Mouse (Mus musculus) stomach, embryonic 16.5 days (tissue): Measurements from ENCODE around the gene Mthfd1l. TPM values are rescaled to one million over a fixed set of nuclear protein-coding genes. Genes with fewer than 3 reads are reported as not detected.

ENCODE experiments used
- ATAC-seq: fragments of 200-750 bp; cut with Nextera tagmentation; 2 replicates; pipeline ENCODE4 v1.8.0; 2017; ENCODE audit warnings: moderate number of reproducible peaks, moderate TSS enrichment; ENCODE audit not compliant: insufficient read depth, low FRiP score
- H3K27ac ChIP-seq: fragments of 300-500 bp; sonication (generic); 2 replicates; pipeline ENCODE4 v1.5.1; 2014; ENCODE audit warnings: low read length
- H3K27me3 ChIP-seq: fragments of 300-500 bp; sonication (generic); 2 replicates; pipeline ENCODE4 v1.6.1; 2014; ENCODE audit warnings: low read length, control low read depth, mixed read lengths; ENCODE audit not compliant: control insufficient read depth, insufficient read depth
- H3K36me3 ChIP-seq: fragments of 300-500 bp; sonication (generic); 2 replicates; pipeline ENCODE4 v1.6.1; 2014; ENCODE audit warnings: low read length; ENCODE audit not compliant: control insufficient read depth, insufficient read depth
- H3K4me1 ChIP-seq: fragments of 300-500 bp; sonication (generic); 2 replicates; pipeline ENCODE4 v1.6.1; 2014; ENCODE audit warnings: low read length, control low read depth, mixed read lengths; ENCODE audit not compliant: control insufficient read depth, insufficient read depth
- H3K4me2 ChIP-seq: fragments of 300-500 bp; sonication (generic); 2 replicates; pipeline ENCODE4 v1.6.1; 2014; ENCODE audit warnings: low read depth, low read length, mixed read lengths
- H3K4me3 ChIP-seq: fragments of 300-500 bp; sonication (generic); replicated peaks from 2 replicates; pipeline ENCODE4 v1.5.1; 2014; ENCODE audit warnings: mild to moderate bottlenecking, low read length
- H3K9ac ChIP-seq: fragments of 300-500 bp; sonication (generic); 2 replicates; pipeline ENCODE4 v1.6.1; 2014; ENCODE audit warnings: low read length
- H3K9me3 ChIP-seq: fragments of 300-500 bp; sonication (generic); replicated peaks from 2 replicates; pipeline ENCODE4 v1.6.1; 2016; ENCODE audit warnings: low read length, control low read depth; ENCODE audit not compliant: control insufficient read depth
- WGBS: fragments of 180-500 bp; shearing (Covaris S2); extraction: QIAGEN DNeasy Blood & Tissue Kit; methylation state at CpG from one replicate; pipeline ENCODE4 v1.1.7; 2014; 5-methylcytosine and 5-hydroxymethylcytosine counted together
- polyA plus RNA-seq: library from polyadenylated mRNA; unstranded; fragments of >200 nt; fragmentation: Nextera tagmentation; extraction: Ambion mirVana; gene quantifications from 2 replicates; pipeline ENCODE4 v1.2.1, GENCODE M21; 2015

Gene Mthfd1l
- polyA plus RNA-seq, 1 experiment from 2014 or later, result 14.0 TPM

DNA sequence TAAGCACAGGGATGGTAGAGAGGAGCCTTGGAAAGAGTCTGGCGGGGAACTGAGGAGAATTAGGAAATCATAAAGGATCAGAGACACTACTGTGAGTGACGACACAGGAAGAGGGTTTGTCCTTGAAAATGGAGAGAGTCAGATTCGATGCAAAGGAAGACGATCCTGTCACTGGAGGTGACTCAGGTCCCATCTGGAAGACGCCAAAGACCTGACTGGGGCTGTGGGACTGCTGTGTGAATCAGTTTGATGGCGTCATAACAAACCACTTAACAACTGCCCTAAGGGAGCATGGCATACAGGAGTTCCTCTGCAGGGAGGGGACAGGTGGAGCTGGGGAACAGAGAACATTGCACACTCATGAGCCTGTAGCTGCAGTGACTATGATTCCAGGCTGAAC, 30.6 kb upstream of the Mthfd1l start:
- H3K27ac ChIP-seq, result peak overlapping the region; percentile 86

DNA sequence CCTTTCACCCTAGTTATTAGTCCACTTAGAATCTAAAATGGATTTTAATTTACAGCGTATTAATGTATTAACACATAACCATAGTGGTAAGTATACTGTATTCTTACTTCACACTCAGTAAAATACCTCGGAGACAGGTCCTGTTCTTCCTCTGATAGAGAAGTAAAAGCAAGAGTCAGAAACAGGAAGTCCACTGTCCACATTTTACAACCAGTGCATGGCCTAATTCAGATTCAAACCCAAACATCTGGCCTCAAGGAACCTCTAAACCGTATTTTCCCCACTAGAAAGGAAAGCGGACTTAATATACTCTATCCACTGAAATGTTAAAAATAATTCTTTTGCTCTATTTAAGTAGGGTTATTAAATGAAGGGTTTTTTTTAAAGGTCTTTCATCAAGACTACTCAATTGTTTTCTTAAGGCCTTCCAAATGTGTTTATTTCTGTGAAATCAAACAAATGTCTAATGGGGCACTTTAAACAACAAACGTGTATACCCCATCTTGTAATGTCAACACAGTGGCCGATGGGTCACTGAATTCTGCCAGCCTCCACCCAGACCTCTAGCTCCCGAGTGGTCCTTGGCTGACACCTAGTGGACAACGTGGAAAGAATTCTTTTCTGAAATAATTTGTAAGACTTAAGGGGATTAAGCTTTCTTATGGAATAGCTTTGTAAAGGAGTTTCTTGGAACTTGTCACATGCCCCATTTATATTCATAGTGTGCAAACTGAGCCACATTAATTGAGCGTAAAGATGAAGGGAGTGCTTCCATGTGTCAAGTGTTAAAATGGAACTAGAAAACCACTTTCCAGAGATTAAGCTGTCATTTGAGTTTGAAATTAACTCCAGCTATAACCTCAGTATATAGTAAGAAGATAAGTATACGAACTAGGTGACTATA, 29.2 kb upstream of the Mthfd1l start:
- peaks cover 12% of the 10 kb centered on the region; the same call in 1 of the 2 replicates for H3K4me1 ChIP-seq
- H3K36me3 ChIP-seq, result no peaks in the 10 kb centered on the region
- no peak for ATAC-seq
- H3K4me3 ChIP-seq, result no peak overlapping the region
- H3K27ac ChIP-seq, result no peak overlapping the region
- WGBS, result 28% methylated on average over 10 of the region's 10 CpGs
- H3K27me3 ChIP-seq, result no peaks in the 10 kb centered on the region
- no peak overlapping the region for H3K9ac ChIP-seq
- H3K9me3 ChIP-seq, result no peaks in the 10 kb centered on the region
- no peak overlapping the region for H3K4me2 ChIP-seq

More for the DNA sequence above, 30.6 kb upstream of the Mthfd1l start:
- Histone ChIP-seq H3K4me2 (no peak overlapping the region), H3K27me3 (no peaks in the 10 kb centered on the region), H3K9me3 (no peaks in the 10 kb centered on the region), H3K36me3 (no peaks in the 10 kb centered on the region), H3K4me1 (peaks cover 12% of the 10 kb centered on the region; the same call in 1 of the 2 replicates), H3K4me3 (no peak overlapping the region), H3K9ac (peak overlapping the region; percentile 16; the same call in 1 of the 2 replicates)
- WGBS, result 60% methylated on average over 6 of the region's 6 CpGs
- no peak for ATAC-seq

DNA sequence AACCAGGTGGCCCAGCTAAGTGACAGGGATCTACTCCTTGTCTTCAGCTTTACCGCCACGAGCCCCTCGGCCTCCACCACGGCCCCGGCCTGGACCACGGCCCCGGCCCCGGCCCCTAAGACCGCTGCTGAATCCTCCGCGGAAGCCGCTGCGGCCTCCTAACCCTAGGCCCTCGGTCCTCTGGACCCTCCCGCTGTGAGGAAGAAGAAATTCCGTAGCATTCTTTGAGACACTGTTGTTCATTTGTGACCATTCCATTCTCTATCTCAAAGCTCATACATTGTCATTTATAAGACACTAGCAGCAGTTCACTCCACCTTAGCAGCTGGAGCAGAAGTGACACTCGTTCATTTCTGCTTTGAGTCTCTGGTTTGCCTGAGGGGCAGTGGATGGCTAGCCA, 26.0 kb upstream of the Mthfd1l start:
- Histone ChIP-seq H3K4me2 (no peak overlapping the region), H3K9me3 (no peaks in the 10 kb centered on the region), H3K4me1 (peaks cover 6% of the 10 kb centered on the region; the same call in 1 of the 2 replicates), H3K36me3 (no peaks in the 10 kb centered on the region; the same call in 1 of the 2 replicates), H3K9ac (no peak overlapping the region), H3K27ac (no peak overlapping the region), H3K27me3 (no peaks in the 10 kb centered on the region), H3K4me3 (no peak overlapping the region)
- ATAC-seq, result no peak
- 93% methylated on average over 17 of the region's 17 CpGs for WGBS

DNA sequence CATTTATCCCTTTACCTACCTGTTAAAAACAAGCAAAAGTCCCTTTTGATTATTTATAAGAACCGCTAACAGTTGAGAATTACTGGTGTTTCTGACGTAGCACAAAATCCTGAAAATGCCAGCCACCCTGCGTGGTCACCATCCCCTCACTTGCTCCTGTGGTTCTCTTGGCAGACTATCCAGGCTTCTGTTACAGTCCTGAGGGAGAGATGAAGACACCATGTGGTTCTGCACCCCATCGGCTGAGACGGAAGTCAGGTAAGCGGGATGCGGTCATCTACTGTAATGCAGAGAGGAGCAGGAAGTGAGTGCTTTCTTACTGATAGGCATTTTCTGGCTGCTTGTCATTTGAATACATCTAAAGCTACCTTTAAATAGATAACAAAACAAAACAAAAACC, 25.6 kb upstream of the Mthfd1l start:
- no peak for ATAC-seq
- Histone ChIP-seq H3K4me3 (no peak overlapping the region), H3K27ac (no peak overlapping the region), H3K27me3 (no peaks in the 10 kb centered on the region), H3K4me1 (0 out of 2 replicates have a peak, but pooled peaks cover 3% of the 10 kb centered on the region), H3K4me2 (no peak overlapping the region), H3K36me3 (no peaks in the 10 kb centered on the region; the same call in 1 of the 2 replicates), H3K9me3 (no peaks in the 10 kb centered on the region), H3K9ac (no peak overlapping the region)
- 93% methylated on average over 7 of the region's 7 CpGs for WGBS

DNA sequence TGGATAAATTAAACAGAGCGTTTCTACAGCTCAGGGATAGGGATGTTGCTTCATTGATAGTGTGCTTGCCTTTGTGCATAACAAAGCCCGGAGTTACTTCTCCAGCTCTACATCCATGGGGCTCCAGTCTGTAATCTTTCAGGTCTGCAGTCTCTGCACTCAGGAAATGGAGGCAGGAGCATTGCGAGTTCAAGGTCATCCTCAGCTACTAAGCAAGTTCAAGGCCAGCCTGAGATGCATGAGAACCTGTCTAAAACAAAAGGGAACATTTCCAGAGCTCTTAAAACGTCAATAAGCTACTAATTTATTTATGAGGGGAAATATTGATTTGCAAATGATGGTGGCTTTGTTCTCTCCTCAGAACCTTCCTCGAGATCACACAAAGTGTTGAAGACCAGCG, 23.6 kb upstream of the Mthfd1l start:
- H3K36me3 ChIP-seq, result no peaks in the 10 kb centered on the region; the same call in 1 of the 2 replicates
- no peak overlapping the region for H3K9ac ChIP-seq
- no peaks in the 10 kb centered on the region for H3K4me1 ChIP-seq
- H3K27me3 ChIP-seq, result no peaks in the 10 kb centered on the region
- no peak overlapping the region for H3K4me2 ChIP-seq
- H3K9me3 ChIP-seq, result no peaks in the 10 kb centered on the region
- 82% methylated on average over 6 of the region's 6 CpGs for WGBS
- H3K27ac ChIP-seq, result no peak overlapping the region
- no peak overlapping the region for H3K4me3 ChIP-seq
- ATAC-seq, result no peak

DNA sequence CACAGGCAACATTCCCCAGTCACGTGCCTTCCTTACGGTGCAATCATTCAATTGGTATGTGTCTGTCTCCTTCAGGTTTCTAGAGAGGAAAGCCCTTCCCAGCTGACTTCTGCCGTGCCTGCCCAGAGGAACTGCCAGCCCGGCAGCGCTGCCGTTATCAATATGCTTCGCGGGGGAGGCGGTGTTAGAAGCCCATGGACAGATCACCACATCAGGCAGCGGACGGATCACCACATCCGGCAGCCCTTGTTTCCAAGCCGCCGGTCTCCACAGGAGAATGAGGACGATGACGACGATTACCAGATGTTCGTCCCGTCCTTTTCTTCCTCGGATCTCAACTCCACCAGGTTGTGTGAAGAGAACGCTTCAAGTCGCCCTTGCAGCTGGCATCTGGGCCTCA, 16.4 kb upstream of the Mthfd1l start:
- Histone ChIP-seq H3K27ac (no peak overlapping the region), H3K4me3 (no peak overlapping the region), H3K27me3 (no peaks in the 10 kb centered on the region), H3K4me2 (no peak overlapping the region), H3K36me3 (peaks cover 5% of the 10 kb centered on the region), H3K9ac (no peak overlapping the region), H3K4me1 (no peaks in the 10 kb centered on the region), H3K9me3 (no peaks in the 10 kb centered on the region)
- no peak for ATAC-seq
- WGBS, result 86% methylated on average over 22 of the region's 22 CpGs

DNA sequence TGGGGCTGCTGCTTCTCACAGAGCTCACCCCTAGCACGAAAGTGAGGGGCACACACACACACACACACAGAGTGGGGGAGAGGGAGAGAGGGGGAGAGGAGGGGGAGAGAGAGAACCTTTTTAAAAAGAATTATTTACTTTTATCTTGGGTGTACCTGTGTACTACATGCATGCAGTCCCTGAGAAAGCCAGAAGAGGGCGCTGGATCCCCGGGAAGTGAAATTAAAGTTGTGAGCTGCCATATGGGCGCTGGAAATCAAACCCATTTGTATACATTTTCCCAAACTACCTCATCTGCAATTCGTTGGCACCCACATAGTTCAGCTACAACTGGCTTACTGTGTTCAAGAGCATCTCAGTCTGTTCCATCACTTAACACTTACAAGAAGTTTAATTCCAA, 14.3 kb upstream of the Mthfd1l start:
- Histone ChIP-seq H3K9ac (no peak overlapping the region), H3K4me3 (no peak overlapping the region), H3K9me3 (no peaks in the 10 kb centered on the region), H3K27me3 (no peaks in the 10 kb centered on the region), H3K27ac (no peak overlapping the region), H3K36me3 (peaks cover 5% of the 10 kb centered on the region), H3K4me2 (no peak overlapping the region), H3K4me1 (no peaks in the 10 kb centered on the region)
- WGBS, result 79% methylated on average over 5 of the region's 5 CpGs
- no peak for ATAC-seq

DNA sequence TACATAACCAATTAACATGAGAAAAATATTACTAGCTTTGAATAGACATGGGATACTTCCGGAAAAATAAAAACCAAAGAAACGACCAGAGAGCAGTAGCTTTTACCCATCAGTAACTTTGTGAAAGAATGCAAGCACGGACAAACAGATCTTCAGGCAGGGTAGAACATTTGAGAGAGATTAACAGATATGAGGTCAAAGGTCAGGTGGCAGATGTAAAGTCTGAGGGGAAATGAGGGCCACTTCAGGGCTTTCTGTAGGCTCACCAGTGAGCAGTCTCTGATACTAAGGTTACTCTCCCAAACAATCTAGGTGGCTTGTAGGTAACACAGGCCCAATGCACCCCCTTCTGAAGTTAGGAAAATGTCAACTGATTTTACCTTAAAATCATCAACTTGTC, 3.9 kb upstream of the Mthfd1l start:
- peaks cover 9% of the 10 kb centered on the region; the same call in 1 of the 2 replicates for H3K4me1 ChIP-seq
- no peak for ATAC-seq
- no peak overlapping the region for H3K27ac ChIP-seq
- no peak overlapping the region for H3K4me3 ChIP-seq
- WGBS, result 36% methylated on average over 3 of the region's 3 CpGs
- no peaks in the 10 kb centered on the region for H3K27me3 ChIP-seq
- no peak overlapping the region for H3K9ac ChIP-seq
- H3K4me2 ChIP-seq, result no peak overlapping the region
- H3K9me3 ChIP-seq, result no peaks in the 10 kb centered on the region
- no peaks in the 10 kb centered on the region for H3K36me3 ChIP-seq

DNA sequence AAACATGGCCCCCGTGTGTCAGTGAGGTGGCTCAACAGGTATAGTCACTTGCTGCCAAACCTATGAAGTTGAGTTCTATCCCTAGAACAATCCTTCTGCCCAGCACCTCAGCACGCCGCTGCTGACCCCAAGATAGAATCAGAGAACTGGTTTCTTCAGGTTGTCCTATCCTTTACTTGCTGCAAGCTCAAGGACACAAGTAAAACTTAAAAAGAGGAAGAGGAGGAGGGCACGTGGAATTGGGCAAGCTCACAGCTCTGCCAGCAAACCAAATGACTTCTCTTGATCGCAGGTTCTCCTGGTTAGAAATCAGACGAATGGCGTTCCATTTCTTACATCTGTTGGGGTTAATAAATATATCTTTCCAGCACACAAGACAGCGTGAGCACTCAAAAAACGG, 681 bp upstream of the Mthfd1l start:
- 84% methylated on average over 9 of the region's 9 CpGs for WGBS
- ATAC-seq, result no peak
- Histone ChIP-seq H3K9me3 (no peaks in the 10 kb centered on the region), H3K36me3 (no peaks in the 10 kb centered on the region), H3K4me1 (peaks cover 19% of the 10 kb centered on the region; the same call in 1 of the 2 replicates), H3K27ac (no peak overlapping the region), H3K4me3 (peak overlapping the region; percentile 76; the same call in 1 of the 2 replicates), H3K9ac (no peak overlapping the region; the same call in 1 of the 2 replicates), H3K4me2 (peak overlapping the region; percentile 58), H3K27me3 (no peaks in the 10 kb centered on the region)
